Mouse (Mus musculus) cortical plate, adult 2 months (tissue): ENCODE data around the gene Trpm6.

Source experiments
- CTCF ChIP-seq: fragments of 200-500 bp; IDR thresholded peaks from 2 replicates; pipeline ENCODE4 v1.5.1; 2011; ENCODE audit warnings: mild to moderate bottlenecking, control low read depth, low read length; ENCODE audit not compliant: insufficient read depth; ENCODE audit errors: extremely low read depth
- POLR2A ChIP-seq: fragments of 200-500 bp; IDR thresholded peaks from 2 replicates; pipeline ENCODE4 v1.6.1; 2011; ENCODE audit warnings: mild to moderate bottlenecking, low read length, control low read depth; ENCODE audit not compliant: insufficient read depth; ENCODE audit errors: extremely low read depth

GRCm38 (mm10) chr19:18749598-18750339 is at the start of gene Trpm6:
- TF ChIP-seq CTCF = no peak
- TF ChIP-seq POLR2A = no peak
